Mouse (Mus musculus) kidney, adult 2 months (tissue): ENCODE measurements around the gene Gpank1. TPM values are rescaled to one million over a fixed set of nuclear protein-coding genes. Genes with fewer than 3 reads are reported as not detected.

ENCODE experiments used
- DNase-seq: peaks from one replicate; pipeline ENCODE4 v3.0.0; 2021
- H3K27ac ChIP-seq: fragments of 200-500 bp; 2 replicates; pipeline ENCODE4 v1.5.1; 2012; ENCODE audit warnings: low read depth, low read length, control low read depth, inconsistent platforms; ENCODE audit not compliant: insufficient read depth
- H3K27me3 ChIP-seq: fragments of 200-500 bp; replicated peaks from 2 replicates; pipeline ENCODE4 v1.6.1; 2012; ENCODE audit warnings: mild to moderate bottlenecking, moderate library complexity, low read length, inconsistent platforms; ENCODE audit not compliant: control insufficient read depth, insufficient read depth
- H3K36me3 ChIP-seq: fragments of 200-500 bp; 2 replicates; pipeline ENCODE4 v1.6.1; 2012; ENCODE audit warnings: mild to moderate bottlenecking, moderate library complexity, low read length, inconsistent platforms; ENCODE audit not compliant: control insufficient read depth, insufficient read depth
- H3K4me1 ChIP-seq: fragments of 200-500 bp; 2 replicates; pipeline ENCODE4 v1.6.1; 2011; ENCODE audit warnings: low read length; ENCODE audit not compliant: control insufficient read depth, insufficient read depth
- H3K4me3 ChIP-seq: fragments of 200-500 bp; 2 replicates; pipeline ENCODE4 v1.5.1; 2011; ENCODE audit warnings: mild to moderate bottlenecking, low read depth, low read length, control low read depth; ENCODE audit not compliant: insufficient read depth
- CTCF ChIP-seq: fragments of 200-500 bp; conservative IDR thresholded peaks from 2 replicates; pipeline ENCODE4 v1.5.1; 2011; ENCODE audit warnings: low read depth, mild to moderate bottlenecking, control low read depth, low read length, moderate library complexity, mixed read lengths; ENCODE audit not compliant: insufficient read depth, insufficient read length
- POLR2A ChIP-seq: fragments of 200-500 bp; IDR thresholded peaks from one replicate; pipeline ENCODE4 v1.6.1; 2011; ENCODE audit warnings: low read depth, low read length, control low read depth
- WGBS: fragments of 180-500 bp; shearing (Covaris S2); methylation state at CpG from one replicate; pipeline ENCODE4 v1.1.7; 2018; 5-methylcytosine and 5-hydroxymethylcytosine counted together
- polyA plus RNA-seq: library from polyadenylated mRNA; depleted of rRNA; stranded (reverse); fragments of >200 nt; gene quantifications from 2 replicates; pipeline ENCODE4 v1.2.3, GENCODE M21; 2012; rRNA removed

Gpank1 gene
- polyA plus RNA-seq, 1 experiment = 15.5 TPM

DNA sequence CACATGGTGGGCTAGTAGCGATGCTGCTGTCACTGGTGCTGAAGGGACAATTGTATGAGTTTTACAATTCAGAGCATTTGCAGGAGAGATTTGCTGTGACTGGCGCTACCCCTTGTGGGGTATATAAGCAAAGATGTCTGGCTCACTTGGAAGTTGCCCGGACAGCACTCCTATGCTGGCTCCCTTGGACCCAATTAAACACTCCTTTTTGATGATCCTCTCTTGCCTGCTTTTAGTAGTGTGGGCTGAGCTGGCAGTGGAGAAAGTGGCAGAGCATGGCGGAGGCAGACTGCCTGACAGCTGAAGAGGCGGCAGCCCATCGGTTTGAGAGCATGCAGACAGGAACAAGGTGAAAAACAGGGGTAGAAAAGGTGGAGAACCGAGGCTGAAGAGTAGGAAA, 46.5 kb downstream of the Gpank1 start:
- no peak for DNase-seq
- H3K4me3 ChIP-seq = no peak overlapping the region
- no peak overlapping the region for H3K27ac ChIP-seq
- H3K36me3 ChIP-seq = no peaks in the 10 kb centered on the region
- TF ChIP-seq POLR2A (no peak), CTCF (no peak)
- H3K4me1 ChIP-seq = peaks cover 9% of the 10 kb centered on the region
- H3K27me3 ChIP-seq = no peaks in the 10 kb centered on the region
- 90% methylated on average over 7 of the region's 7 CpGs for WGBS

- TF ChIP-seq CTCF (no peak), POLR2A (no peak)
- H3K27me3 ChIP-seq = no peaks in the 10 kb centered on the region
- WGBS = 11% methylated on average over 4 of the region's 4 CpGs
- H3K4me3 ChIP-seq = no peak overlapping the region
- no peaks in the 10 kb centered on the region for H3K36me3 ChIP-seq
- peaks cover 7% of the 10 kb centered on the region; the same call in 1 of the 2 replicates for H3K4me1 ChIP-seq
- DNase-seq = peak; percentile 43
- no peak overlapping the region for H3K27ac ChIP-seq
Measured at GRCm38 (mm10) chr17:35168541-35169207, 47.4 kb downstream of the Gpank1 start.

- peak; percentile 24 for DNase-seq
- TF ChIP-seq CTCF (no peak), POLR2A (no peak)
- Histone ChIP-seq H3K4me1 (0 out of 2 replicates have a peak, but pooled peaks cover 5% of the 10 kb centered on the region), H3K27me3 (no peaks in the 10 kb centered on the region), H3K27ac (0 out of 2 replicates have a peak overlapping the region, but pooled peaks have one; percentile 4), H3K36me3 (no peaks in the 10 kb centered on the region), H3K4me3 (no peak overlapping the region)
- WGBS = 78% methylated on average over 11 of the region's 11 CpGs
Measured at GRCm38 (mm10) chr17:35172445-35173234, 51.4 kb downstream of the Gpank1 start.

DNA sequence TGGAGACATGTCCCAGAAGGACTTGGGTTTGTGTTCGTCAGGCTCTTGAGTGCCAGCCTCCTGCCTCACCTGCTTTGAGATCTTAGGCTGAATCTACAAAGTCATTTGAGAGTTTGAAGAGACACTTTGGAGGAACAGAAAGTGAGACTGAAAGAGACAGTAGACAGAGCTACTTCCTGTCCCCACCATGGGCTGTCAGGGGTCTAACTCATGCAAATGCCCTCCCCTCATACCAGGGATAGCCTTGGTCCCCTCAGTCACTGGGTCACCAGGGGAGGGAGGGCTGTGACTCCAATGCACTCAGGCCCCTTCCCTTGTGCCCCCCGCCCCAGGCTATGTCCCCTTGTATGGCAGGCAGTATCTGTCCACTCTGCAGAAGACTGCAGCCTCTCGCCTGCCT, 52.1 kb downstream of the Gpank1 start:
- TF ChIP-seq POLR2A (no peak), CTCF (no peak)
- no peaks in the 10 kb centered on the region for H3K36me3 ChIP-seq
- H3K4me3 ChIP-seq = no peak overlapping the region
- H3K4me1 ChIP-seq = 0 out of 2 replicates have a peak, but pooled peaks cover 5% of the 10 kb centered on the region
- no peak for DNase-seq
- peak overlapping the region; percentile 56 for H3K27ac ChIP-seq
- 89% methylated on average over 3 of the region's 3 CpGs for WGBS
- no peaks in the 10 kb centered on the region for H3K27me3 ChIP-seq

Other genes with a start within 250 kb of the Gpank1 start
- 9.4 and 10.8 TPM in 2 replicates for gene Zbtb12, start 242.0 kb upstream of the Gpank1 start, polyA plus RNA-seq
- gene Gm20547, start 239.4 kb upstream of the Gpank1 start, polyA plus RNA-seq = 0.05 TPM in 1 of 2 replicates, not detected in the other
- gene C2, start 223.2 kb upstream of the Gpank1 start, polyA plus RNA-seq = 62.9 and 73.4 TPM in 2 replicates
- gene Ehmt2, start 223.0 kb upstream of the Gpank1 start, polyA plus RNA-seq = 134 and 169 TPM in 2 replicates
- gene Slc44a4, start 207.0 kb upstream of the Gpank1 start, polyA plus RNA-seq = 73.5 and 88.1 TPM in 2 replicates
- gene Neu1, start 190.2 kb upstream of the Gpank1 start, polyA plus RNA-seq = 448 and 498 TPM in 2 replicates
- 38.8 and 56.5 TPM in 2 replicates for gene Hspa1b, start 162.2 kb upstream of the Gpank1 start, polyA plus RNA-seq
- gene Gm20481, start 151.5 kb upstream of the Gpank1 start, polyA plus RNA-seq = not detected in 2 replicates
- 23.4 and 31.5 TPM in 2 replicates for gene Hspa1a, start 149.3 kb upstream of the Gpank1 start, polyA plus RNA-seq
- gene Hspa1l, start 148.8 kb upstream of the Gpank1 start, polyA plus RNA-seq = 0.33 and 0.58 TPM in 2 replicates
- gene Lsm2, start 139.6 kb upstream of the Gpank1 start, polyA plus RNA-seq = 70.2 and 88.2 TPM in 2 replicates
- 52.5 and 64.5 TPM in 2 replicates for gene Vars, start 120.5 kb upstream of the Gpank1 start, polyA plus RNA-seq
- 0.80 and 0.89 TPM in 2 replicates for gene Vwa7, start 104.9 kb upstream of the Gpank1 start, polyA plus RNA-seq
- gene Sapcd1, start 93.4 kb upstream of the Gpank1 start, polyA plus RNA-seq = 0.69 and 0.77 TPM in 2 replicates
- 1.6 and 2.4 TPM in 2 replicates for gene Msh5, start 74.7 kb upstream of the Gpank1 start, polyA plus RNA-seq
- 105 and 117 TPM in 2 replicates for gene Clic1, start 71.5 kb upstream of the Gpank1 start, polyA plus RNA-seq
- 37.7 and 41.0 TPM in 2 replicates for gene Ddah2, start 62.4 kb upstream of the Gpank1 start, polyA plus RNA-seq
- 0.13 and 0.16 TPM in 2 replicates for gene Ly6g6c, start 56.1 kb upstream of the Gpank1 start, polyA plus RNA-seq
- gene Mpig6b, start 55.3 kb upstream of the Gpank1 start, polyA plus RNA-seq = 0.46 and 0.66 TPM in 2 replicates
- 2.1 and 2.5 TPM in 2 replicates for gene Ly6g6e, start 44.6 kb upstream of the Gpank1 start, polyA plus RNA-seq
- 8.1 and 8.9 TPM in 2 replicates for gene Ly6g6d, start 43.4 kb upstream of the Gpank1 start, polyA plus RNA-seq
- gene Ly6g6f, start 35.8 kb upstream of the Gpank1 start, polyA plus RNA-seq = not detected in 2 replicates
- 156 and 217 TPM in 2 replicates for gene Abhd16a, start 32.2 kb upstream of the Gpank1 start, polyA plus RNA-seq
- gene Ly6g5c, start 13.2 kb upstream of the Gpank1 start, polyA plus RNA-seq = not detected in 2 replicates
- 0.81 and 1.0 TPM in 2 replicates for gene Ly6g5b, start 6.0 kb upstream of the Gpank1 start, polyA plus RNA-seq
- 434 and 474 TPM in 2 replicates for gene Csnk2b, start 598 bp downstream of the Gpank1 start, polyA plus RNA-seq
- gene D17H6S53E, start 4.9 kb downstream of the Gpank1 start, polyA plus RNA-seq = 10.7 and 12.9 TPM in 2 replicates
- 138 and 157 TPM in 2 replicates for gene Apom, start 10.6 kb downstream of the Gpank1 start, polyA plus RNA-seq
- gene Bag6, start 13.7 kb downstream of the Gpank1 start, polyA plus RNA-seq = 145 and 160 TPM in 2 replicates
- 237 and 272 TPM in 2 replicates for gene Prrc2a, start 43.4 kb downstream of the Gpank1 start, polyA plus RNA-seq
- gene Aif1, start 54.6 kb downstream of the Gpank1 start, polyA plus RNA-seq = 0.65 and 2.6 TPM in 2 replicates
- gene Lst1, start 67.0 kb downstream of the Gpank1 start, polyA plus RNA-seq = 9.4 and 17.7 TPM in 2 replicates
- gene Ltb, start 73.0 kb downstream of the Gpank1 start, polyA plus RNA-seq = 2.5 and 20.9 TPM in 2 replicates
- gene Tnf, start 80.6 kb downstream of the Gpank1 start, polyA plus RNA-seq = 0.64 and 0.94 TPM in 2 replicates
- 0.08 and 1.1 TPM in 2 replicates for gene Lta, start 83.9 kb downstream of the Gpank1 start, polyA plus RNA-seq
- not detected in 2 replicates for gene Gm16181, start 99.4 kb downstream of the Gpank1 start, polyA plus RNA-seq
- 6.6 and 6.7 TPM in 2 replicates for gene Atp6v1g2, start 112.2 kb downstream of the Gpank1 start, polyA plus RNA-seq
- 11.5 and 11.7 TPM in 2 replicates for gene Nfkbil1, start 114.3 kb downstream of the Gpank1 start, polyA plus RNA-seq
- gene Ddx39b, start 120.3 kb downstream of the Gpank1 start, polyA plus RNA-seq = 203 and 206 TPM in 2 replicates
- 340 and 351 TPM in 2 replicates for gene H2-D1, start 141.3 kb downstream of the Gpank1 start, polyA plus RNA-seq
- 0.03 TPM in 1 of 2 replicates, not detected in the other for gene H2-Q1, start 198.9 kb downstream of the Gpank1 start, polyA plus RNA-seq
- 2.1 and 2.4 TPM in 2 replicates for gene H2-Q2, start 220.8 kb downstream of the Gpank1 start, polyA plus RNA-seq